Mouse (Mus musculus) spleen, postnatal 4 days (tissue): ENCODE measurements at regions not wholly inside any gene's neighbourhood (a gene's known extent, or its start where the extent isn't known, plus 50 kb on each side); places are given as distances from the start of the nearest gene placed in this dataset.

Source experiments
- DNase-seq, 2 experiments: peaks; one replicate each; pipeline ENCODE4 v3.0.0; 2022; ENCODE audit warnings: low spot score in 2 of 2

DNA sequence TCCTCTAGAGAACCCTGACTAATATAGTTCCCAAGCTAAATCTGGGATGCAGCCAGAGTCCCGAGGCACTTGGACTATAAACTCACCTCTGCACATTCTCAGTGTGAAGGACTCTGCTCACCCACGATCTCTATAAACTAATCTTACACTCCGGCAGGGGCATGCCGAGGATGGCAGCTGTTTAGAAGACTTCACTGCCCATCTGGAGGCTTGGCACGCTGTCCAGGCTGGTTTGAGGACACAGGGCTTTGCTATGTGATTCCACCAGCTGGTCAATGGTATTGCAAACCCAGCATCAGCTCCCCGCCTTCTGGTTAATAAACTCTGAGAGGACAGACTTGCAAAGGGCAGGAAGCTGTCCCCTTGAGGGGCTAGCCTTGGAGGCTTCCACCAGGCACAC, 153.3 kb upstream of the Irx3 start:
- DNase-seq: no peak

DNA sequence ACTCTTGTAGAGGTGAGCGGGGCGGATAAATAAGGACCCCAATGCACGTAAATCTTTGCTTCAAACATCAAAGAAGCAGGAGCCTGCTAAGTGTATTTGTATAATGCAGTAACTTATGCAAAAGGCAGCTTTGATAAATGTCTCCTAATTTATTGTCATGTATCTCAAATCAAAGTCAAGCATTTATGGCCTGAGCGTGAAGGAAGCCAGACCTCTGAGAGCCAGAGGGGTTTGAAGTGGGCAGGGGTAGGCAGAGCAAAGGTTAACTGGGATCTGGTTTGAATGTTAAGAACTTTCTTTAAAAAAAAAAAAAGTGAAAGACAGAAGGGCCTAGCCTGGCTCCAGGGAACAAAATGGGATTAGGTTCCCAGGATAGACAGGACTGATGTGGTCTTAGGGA, 151.1 kb upstream of the Irx3 start:
- no peak for DNase-seq

DNA sequence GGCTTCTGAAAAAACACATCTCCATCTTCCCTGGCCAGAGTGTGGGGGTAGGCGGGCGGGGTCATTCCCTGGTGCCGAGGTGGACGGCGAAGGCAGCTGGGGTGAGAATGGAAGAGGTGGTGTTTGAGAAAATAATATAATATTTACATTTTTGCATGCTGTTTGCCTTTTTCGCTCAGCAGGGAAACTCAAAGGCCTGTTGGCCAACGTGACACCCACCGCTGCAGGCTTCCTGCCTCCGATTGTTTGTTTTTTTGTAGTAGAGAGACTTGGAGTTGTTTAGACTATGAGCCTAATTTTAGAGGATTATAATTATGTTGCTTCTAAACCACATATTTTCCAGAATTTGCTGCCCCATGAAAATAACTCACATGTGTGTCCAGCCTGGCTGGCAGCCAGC, 147.2 kb upstream of the Irx3 start:
- no peak for DNase-seq

DNA sequence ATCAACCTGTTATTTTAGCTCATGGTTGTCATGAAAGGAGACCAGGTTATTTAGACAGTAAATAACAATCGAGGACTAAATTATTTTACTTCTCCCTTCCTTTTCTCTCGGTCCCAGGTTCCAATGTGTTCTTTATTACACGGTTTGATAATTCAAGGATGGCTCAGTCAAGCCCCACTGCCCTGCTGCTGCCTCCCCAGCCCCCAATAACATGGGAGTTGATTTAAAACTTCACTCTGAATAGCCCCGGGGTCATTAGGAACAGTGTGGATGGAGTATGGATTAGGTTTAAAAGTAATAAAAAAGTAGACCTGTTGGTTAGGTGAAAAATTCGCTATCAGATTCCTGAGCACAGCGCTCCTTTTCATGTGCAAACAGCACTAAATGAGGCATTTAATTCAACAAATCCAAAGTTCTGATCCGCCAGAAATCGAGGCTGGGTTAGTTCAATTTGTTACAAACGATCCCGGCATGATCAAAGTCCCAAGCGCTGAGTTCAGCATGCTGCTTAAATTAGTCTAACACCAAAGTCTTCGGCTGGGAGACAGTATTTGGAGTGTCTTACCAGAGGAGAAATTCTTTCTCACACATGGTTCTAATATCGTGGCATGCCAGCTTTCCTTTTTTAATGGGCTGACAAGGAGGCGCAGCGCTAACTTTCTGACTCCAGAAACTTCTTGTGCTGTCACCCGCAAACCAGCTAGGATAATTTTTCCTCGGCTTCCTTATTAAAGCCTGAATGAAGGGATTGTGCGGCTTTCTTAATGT, 146.5 kb upstream of the Irx3 start:
- no peak for DNase-seq

DNA sequence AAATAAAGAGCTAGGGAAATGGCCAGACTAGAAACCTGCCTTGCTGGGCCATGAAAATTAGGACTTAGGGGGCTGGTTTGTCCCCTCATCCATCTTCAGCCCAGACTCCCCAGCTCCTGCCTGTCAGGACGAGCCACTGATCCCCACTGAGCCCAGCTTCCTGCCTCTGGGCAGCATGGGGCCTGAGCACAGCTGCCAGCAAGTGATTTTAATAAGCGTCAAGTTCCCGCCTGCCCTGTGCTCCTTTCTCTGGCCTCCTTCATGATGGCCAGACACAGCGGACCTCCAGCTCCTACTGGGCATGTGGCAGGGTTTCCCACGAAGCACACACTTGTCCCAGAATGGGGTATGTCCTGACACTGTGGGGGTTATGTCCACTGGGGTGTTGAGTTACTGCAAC, 139.1 kb upstream of the Irx3 start:
- no peak for DNase-seq

DNA sequence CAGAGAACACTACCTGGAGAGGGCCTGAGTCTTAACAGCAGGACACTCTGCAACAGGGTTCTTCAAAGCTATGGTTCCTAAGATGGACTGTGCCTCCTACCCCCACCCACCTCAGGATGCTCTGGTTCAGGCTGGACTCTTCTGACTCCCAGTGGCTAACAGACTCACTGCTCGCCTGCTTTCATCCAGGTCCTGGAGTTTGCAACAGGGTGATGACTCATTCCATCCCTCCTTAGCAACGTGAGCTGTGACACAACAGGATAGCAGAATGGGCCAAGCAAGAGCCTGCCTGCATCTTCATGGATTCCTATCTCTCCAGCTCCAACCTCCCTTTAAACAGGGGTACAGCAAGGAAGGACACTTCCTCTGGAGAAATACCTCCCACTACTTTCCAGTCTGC, 135.4 kb upstream of the Irx3 start:
- DNase-seq: no peak

DNA sequence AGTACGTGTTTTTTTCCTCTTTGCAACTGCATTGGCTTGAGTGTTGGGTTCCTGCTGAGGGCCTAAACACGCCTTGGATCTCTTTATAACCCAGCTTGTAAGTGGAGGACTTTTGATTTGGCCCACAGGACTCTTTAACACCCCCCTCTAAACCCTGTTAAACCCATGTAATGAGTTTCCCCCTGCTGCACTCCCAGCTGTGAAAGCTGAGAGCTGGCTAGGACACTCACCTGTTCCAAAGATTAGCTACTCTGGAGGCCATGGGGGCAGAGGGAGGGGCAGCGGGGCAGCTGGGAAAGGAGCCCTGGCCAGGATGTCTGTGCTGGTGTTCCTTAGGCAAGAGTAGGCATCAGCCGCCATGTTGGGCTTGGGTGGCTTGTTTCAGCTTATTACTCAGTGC, 128.7 kb upstream of the Irx3 start:
- no peak for DNase-seq

DNA sequence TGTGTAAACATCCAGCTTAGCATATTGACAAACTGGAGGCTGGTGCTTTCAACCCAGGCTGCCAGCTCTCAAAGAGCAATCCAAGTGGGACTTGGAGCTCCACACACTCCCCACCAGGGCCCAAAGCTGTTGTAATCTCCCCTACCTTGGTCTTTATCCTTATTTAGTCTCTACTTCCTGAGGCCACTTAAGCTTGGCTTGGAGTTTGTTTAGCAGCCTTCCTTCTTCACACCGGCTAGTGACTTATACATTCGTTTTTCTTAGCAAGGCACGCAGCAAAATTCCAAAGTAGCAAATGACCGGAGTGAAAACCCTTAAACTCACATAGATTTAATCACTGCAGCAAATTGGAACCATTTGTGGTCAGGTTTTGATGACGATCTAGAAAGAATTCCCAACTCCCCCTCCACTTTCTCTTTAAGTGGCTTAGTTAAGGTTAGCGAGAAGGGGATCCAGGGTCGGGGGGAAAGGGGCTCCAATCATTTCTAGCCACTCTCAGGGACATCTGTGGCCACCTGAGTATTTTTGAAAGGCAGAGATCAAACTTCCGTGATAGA, 124.2 kb upstream of the Irx3 start:
- no peak for DNase-seq

DNA sequence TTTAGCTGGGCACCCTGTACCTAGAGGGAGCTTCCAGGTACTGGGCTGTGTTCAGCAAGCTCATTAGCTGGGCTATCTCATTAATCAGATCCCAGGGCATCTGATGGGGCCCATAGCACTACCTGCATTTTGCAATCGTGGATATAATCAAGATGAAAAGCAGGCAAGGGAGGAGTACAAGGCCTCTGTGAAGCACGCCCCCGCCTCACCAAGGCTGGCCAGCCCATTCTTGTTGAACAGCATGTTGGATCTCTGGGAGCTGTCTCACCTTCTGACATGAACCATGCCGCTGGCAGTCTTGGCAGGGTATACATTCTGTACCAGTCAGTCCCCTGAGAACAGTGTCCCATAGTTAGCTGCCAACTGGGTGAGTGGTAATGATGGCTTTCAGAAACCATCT, 122.3 kb upstream of the Irx3 start:
- no peak for DNase-seq

DNA sequence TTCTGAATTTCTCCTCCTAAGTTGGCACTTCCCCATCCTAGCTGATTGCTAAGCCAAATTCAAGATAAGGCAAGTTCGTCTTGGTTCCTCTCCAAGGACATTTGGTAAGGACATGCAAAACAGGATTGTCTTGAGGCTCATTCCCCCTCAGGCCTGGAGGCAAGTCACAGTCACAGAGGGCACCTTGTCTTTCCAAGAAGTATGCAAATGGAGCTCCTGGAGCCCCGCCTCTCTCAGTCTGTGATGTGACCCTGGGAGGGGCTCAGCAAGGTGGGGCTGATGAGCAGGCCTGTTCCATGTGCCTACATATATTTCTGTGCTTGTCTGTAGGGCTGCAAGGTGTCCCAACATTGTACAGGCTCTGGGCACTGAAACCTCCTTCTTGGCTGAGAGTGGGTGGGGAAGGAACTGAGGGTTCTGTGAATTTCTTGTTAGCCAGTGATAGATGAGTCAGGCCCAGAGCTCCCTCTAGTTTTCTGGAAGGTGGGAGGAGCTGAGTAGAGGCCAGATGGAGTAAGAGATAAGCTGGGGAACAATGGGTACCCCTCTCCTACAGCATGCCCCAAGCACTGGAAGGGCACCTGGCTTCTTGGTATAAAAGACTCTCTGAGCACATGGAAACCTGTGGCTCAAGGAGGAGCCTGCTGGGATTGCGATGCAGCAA, 120.5 kb upstream of the Irx3 start:
- DNase-seq: no peak

DNA sequence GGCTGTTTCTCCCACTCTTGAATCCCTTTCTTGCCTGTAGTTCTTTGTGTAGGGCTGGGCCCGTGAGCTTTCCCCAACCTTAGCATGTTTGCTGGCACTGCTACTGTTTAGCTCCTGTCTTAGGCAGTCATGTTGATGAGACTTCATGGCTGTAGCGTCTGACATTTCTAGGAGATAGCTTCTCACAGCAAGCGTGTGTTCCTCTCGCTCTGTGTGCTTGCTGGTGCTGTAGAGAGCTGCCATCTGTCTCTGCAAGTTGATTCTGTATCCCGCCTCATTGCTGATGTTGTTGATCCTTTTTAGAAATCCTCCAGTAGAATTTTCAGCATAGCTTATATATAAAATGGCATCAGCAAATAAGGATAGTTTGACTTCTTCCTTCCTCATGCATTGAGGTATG, 116.0 kb upstream of the Irx3 start:
- DNase-seq: no peak

DNA sequence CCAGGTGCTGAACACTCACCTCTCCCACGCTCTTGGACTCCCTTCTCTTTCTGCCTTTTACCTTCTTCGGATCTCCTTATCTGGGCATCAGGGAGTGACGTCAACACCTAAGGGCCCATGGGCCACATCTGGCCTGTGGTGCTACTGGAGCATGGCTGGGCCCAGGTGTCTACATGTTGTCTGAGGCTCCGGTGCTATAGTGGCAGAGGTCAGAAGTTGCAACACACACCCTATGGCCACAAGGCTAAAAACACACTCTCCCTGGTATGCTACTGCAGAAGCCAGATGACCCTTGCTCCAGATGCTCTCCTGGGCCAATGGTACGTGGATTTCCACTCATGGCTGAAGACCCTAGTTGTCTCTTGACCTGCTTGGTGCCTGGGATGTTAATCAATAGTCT, 112.1 kb upstream of the Irx3 start:
- DNase-seq: no peak

DNA sequence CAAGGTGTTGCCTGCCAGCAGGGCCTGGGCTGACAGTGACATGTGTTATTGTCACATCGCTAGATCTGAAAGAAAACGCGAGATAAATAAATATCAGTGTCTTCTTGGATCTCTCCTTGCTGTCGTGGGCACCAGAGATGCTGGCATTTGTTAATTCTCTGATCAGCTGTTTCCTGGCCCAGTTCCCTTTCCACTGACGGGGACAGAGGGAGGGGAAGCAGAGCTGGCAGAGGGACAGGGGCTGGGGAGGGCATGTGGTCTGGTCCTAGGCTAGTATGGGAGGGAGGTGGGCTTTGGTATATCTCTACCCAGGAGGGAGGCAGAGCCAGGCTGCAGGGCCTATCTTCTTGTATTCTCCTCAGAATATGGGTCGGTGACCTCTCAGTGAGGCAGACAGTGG, 111.3 kb upstream of the Irx3 start:
- no peak for DNase-seq

DNA sequence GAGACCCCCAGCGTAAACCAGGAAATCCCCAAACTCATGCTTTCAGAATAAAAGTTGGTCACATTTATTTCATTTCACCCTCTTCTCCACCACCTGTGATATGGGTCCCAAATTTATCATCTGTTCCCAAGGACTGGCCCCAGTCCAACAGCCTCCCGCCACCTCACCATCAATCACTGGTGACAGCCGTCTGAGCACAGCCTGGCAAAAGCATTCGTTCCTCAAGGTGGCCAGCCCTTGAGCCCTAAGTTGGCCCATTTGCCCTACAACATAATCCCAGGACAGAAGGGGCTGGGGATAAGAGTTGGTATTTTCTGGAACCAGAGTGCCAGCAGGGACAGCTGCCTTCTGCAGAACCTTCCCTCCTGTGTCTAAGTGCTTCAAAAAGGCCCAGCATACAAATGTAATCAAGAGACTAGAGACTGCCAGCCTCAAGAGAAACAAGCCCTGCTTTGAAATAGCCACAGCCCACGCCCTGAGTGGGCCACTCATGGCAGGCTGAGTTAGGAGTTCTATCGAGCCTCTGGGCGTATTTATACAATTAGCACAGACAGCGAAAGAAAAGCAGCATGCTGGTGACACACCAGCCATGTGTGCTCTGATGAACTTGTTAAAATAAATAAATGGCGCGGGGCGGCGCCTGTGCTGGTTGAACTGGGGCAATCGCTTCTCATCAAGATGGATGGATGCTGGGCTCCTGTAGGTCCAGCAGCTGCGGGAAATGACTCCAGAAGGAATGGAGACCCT, 107.9 kb upstream of the Irx3 start:
- no peak for DNase-seq

DNA sequence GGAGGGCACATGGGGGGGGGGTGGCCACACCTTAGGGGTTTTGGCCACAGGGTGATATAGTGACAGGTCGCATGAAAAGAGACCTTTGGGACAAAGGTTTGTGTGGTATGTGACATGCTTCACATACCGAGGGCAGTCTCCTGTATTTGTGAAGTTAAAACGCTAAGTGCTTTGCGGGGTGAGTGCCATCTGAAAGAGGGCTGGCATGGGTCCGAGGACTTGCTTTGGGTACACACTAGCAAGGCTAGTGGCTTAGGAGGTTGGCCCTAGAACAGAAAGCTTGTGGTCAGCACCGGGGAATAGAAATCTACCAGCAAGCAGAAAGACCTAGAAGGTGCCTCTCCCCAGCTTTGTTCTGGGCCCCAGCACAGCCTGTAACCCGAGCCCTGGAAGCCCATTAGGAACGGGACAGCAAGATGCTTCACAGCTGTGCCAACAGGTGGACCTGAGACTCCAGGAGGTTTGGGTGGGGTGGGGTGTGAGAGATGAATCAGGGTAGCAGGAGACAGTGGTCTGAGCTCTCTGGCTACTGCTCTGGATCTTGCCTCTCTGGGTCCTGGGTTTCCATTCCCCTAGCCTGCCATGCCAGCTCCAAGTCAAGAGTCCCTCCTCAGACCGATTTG, 107.0 kb upstream of the Irx3 start:
- DNase-seq: no peak

DNA sequence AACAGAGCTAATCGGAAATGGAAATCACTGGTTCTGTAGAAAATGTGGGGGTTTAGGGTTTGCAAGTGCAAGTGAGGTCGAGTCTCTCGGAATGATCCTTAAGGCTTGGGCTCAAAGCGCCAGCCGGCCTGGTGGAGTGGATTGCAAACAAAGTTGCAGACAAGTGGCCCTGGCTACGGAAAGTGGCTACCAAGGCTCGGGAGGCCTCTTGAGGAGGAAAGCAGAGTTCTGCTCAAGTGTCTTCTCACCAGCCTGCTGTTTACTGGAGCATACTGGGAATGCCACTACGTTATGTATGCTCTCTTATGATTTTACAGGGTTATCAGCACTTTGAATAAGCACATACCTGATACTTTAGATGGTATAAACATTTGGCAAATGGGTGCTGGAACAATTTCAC, 105.3 kb upstream of the Irx3 start:
- no peak for DNase-seq

DNA sequence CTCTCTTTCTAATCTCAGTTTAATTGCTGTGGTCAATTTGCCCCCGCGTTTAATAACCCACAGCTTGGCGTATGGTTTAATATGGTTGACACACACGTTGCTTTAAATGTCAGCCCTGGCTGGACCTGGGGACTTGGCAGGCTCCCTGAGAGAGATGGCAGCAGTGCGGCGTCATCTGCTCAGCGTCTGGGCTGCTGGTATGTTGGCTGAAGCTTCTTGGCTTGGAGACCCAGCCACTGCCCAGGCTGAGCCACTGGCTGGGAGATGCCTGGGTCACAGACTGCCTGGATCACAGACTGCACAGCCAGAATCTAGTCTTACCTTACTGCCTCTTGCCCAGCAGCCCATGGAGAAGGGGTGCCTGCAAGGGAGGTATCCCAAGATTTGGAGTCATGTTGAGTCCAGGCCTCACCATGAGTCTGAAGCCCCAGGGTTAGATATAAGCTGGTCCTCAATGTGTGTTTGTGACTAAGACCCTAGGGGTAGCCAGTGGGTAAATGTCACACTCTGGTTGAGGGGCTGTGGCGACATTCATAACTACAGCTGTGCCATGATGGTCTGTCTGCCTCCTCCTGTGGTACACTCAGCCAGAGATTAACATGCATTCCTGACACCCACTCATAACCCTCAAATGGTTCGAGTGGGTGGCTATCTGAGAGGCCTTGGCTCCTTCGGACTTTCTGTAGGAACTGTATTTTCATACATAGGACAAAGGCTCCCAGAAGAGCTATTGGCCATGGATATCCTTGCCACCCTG, 99.8 kb upstream of the Irx3 start:
- DNase-seq: no peak

DNA sequence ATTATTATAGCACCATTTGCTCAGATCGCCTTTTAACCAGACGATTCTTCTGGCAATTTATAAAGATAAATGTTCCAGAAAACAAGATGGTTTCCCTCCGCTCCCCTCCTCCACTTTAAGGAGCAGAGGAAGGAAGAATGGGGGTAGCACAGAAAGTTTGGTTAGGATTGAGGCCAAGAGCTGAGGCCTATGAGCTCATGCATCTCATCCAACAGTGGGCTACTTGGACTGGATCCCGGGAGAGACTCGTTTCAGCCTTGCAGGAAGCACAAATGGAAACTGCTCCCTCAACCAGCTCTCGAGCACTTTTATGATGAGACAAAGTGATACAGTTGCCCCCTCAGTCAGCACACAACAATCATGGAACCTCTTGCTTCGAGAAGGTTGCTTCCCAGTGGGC, 97.9 kb upstream of the Irx3 start:
- DNase-seq: no peak

DNA sequence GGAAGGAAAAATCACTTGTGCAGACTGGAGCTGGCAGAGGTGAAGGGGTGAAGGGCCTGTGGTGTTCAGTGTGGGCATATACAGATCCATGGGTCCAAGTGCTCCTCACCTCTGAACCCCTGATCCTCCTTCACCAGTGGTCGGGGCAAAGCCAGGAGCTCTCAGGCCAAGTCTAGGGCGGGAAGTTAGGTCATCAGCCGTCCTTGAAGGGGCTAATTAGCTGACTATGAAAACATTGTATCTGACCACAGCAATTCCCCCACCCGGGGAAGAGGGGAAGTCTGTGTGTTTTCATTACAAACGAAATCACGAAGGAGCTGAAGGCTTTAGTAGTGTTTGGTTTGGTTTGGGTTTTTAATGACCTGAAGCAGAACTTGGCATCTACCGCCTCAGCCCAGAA, 95.5 kb upstream of the Irx3 start:
- DNase-seq: no peak

DNA sequence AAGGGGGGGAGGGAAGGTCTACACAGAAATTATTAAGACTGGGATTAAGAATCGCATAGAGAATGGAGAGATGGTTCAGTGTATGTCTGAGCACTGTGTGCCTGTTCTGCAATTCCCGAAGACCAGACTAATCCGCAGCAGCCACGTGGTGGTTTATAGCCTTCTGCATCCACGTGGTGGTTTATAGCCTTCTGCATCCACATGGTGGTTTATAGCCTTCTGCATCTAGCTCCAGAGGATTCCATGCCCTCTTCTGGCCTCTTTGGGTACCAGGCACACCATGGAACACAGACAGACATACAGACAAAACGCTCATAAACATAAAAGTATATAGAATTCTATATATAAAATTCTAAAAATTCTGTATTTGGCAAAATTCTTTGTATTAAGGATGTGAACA, 94.1 kb upstream of the Irx3 start:
- no peak for DNase-seq

DNA sequence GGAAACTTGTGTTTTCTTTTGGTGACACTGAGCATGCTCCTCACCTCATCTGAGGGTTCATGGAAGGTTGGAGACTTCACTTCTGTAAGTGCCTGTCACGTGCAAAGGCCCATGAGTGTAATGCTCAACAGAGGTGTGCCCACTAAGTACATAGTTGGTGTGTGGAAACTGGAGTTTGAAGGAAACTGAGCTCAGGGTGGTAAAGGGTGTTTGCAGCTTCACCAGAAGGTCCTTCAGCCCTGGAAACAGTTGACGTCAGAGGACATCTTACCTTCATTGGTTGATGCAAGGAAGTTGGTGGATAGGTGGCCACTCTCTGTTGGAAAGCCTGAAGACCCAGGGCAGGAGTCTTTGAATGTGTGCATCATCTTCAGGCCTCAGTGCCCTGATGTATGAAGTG, 83.0 kb upstream of the Irx3 start:
- DNase-seq: no peak

DNA sequence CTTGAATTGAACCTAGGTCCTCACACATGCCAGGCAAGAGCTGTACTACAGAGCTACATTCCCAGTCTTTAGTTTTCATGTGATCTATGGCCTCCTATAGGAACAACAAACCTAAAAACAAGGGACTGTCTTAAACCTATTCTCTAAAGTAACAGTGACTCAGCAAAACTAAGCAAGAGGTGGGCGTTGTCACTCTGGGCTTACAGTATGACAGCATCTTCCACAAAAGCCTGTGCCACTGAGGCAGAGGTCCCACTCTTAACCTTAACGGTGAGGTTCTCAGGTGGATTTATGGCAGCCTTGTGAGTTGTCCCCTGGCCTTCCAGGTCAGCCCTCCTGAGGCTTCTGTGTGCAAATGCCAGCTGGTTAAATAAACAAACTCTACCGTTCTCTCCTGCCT, 82.5 kb upstream of the Irx3 start:
- DNase-seq: no peak
